ENCODE assay signal across 8 mouse cellular contexts in genomic region chr9:62536655-62537631, GRCm38 (mm10). TPM values are rescaled to one million over a fixed set of nuclear protein-coding genes. Genes with fewer than 3 reads are reported as not detected.
DNase-seq lines count a peak whose midpoint lies in the region; ATAC-seq and TF ChIP-seq lines count a peak whose summit lies in the region.

Gene Coro2b, minus strand, starts transcription at chr9:62537044.

- TF ChIP-seq CTCF in gastrocnemius, adult 2 months (IDR thresholded peaks at IDR 0.05) = peak; percentile 56

- H3K36me3 ChIP-seq in hindbrain, embryonic 13.5 days = no peaks in the 10 kb centered on the region

- H3K4me1 ChIP-seq in hindbrain, embryonic 13.5 days (replicated peaks) = peaks cover 88% of the 10 kb centered on the region

- intact Hi-C loops in gastrocnemius, adult 2 months (cut with DNase I) = loop anchor here (5.0 kb wide), 1 partner anchor 120 kb away; no protein-coding TSS in a partner anchor

- H3K9ac ChIP-seq in hindbrain, embryonic 13.5 days = peak within 1 kb of the TSS; percentile 97

- peak within 1 kb of the TSS; percentile 88 for H3K27ac ChIP-seq in gastrocnemius, adult 2 months
- peak within 1 kb of the TSS; percentile 97 for H3K27ac ChIP-seq in hindbrain, embryonic 13.5 days

- H3K4me2 ChIP-seq in hindbrain, embryonic 13.5 days = peak within 1 kb of the TSS; percentile 79

- ATAC-seq in hindbrain, embryonic 13.5 days (ENCODE audit: low FRiP score) = peak; percentile 37

- peak; percentile 77 for DNase-seq in ZHBTc4 (ENCODE audit: low read depth, low spot score)
- peak; percentile 82 to 85 for DNase-seq in cerebellum, postnatal 10 days
- DNase-seq in gastrocnemius, adult 2 months = peak; percentile 86
- peak; percentile 66 to 74 for DNase-seq in layer of hippocampus, postnatal 25 days (ENCODE audit: extremely low spot score in 1 of 2, low spot score in 1 of 2)
- DNase-seq in lung, postnatal 14 days = peak; percentile 83
- DNase-seq in right cerebral cortex, postnatal 4 days = peak; percentile 77
- no peak for DNase-seq in natural killer cell, adult 2 months (ENCODE audit: low spot score in 2 of 2)

- 1% methylated on average over 73 of the region's 74 CpGs for WGBS in hindbrain, embryonic 13.5 days

- no peaks in the 10 kb centered on the region for H3K27me3 ChIP-seq in hindbrain, embryonic 13.5 days

- no peaks in the 10 kb centered on the region for H3K9me3 ChIP-seq in hindbrain, embryonic 13.5 days

- H3K4me3 ChIP-seq in gastrocnemius, adult 2 months = peak within 1 kb of the TSS; percentile 74
- peak within 1 kb of the TSS; percentile 70 for H3K4me3 ChIP-seq in hindbrain, embryonic 13.5 days

RNA-seq across cellular contexts. Expression of gene Coro2b, which starts in this region (rescaled TPM):
- total RNA-seq in gastrocnemius, adult 2 months (2021) = 1 to 10 TPM; 6.7 to 8.7 TPM
- 34.3 and 39.0 TPM in 2 replicates for polyA plus RNA-seq in hindbrain, embryonic 13.5 days (2015; fragmentation: Nextera tagmentation; extraction: Ambion mirVana)
- total RNA-seq in layer of hippocampus, postnatal 25 days (2021) = 100 to 1,000 TPM; 220 to 233 TPM

Comparison
In these comparisons a context has a peak if more than half of its experiments do, and no peak if none do; other contexts are left out.
1. RNA of gene Coro2b (total RNA-seq): 220 to 233 TPM in layer of hippocampus, postnatal 25 days; 6.7 to 8.7 TPM in gastrocnemius, adult 2 months; every median in the first group is over 10 times any median in the second.
2. DNase-seq: peak in ZHBTc4 (single experiment), cerebellum, postnatal 10 days (2 of 2), gastrocnemius, adult 2 months (single experiment), layer of hippocampus, postnatal 25 days (2 of 2), lung, postnatal 14 days (single experiment) and right cerebral cortex, postnatal 4 days (single experiment); none in natural killer cell, adult 2 months (0 of 2).